Mouse (Mus musculus): ENCODE data around the gene Ptprcap. TPM values are rescaled to one million over a fixed set of nuclear protein-coding genes. Genes with fewer than 3 reads are reported as not detected.

Ptprcap gene
- polyA plus RNA-seq, 1 experiment from 2014 or later: 0.63 TPM

DNA sequence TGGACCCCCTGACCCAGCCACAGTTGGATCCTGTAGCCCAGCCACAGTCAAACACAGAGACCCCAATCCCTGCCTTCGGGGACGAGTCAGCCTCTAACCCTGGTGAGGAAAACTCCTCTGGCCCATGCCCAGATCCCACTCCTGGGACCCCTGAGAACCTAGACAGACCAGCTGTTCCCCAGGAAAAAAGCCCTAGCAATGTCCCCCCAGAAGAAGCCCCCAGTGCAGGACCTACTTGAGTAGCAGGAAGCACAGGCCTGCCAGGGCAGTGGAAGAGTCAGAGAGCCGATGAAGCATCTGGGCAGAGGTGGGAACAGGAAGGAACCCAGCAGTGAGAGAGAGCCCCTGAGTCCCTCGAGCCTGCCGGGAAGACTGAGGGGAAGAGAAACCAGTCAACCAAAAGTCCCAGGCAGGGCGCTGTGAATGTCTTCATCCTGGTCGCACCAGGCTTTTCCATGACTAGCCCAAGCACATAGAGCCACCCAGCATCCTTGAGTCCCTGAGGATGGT, 9.6 kb upstream of the Ptprcap start, which contains the start of gene Cabp4:
Gene Cabp4 (minus strand): TSS at position 275 of the 510 bp plus-strand sequence.
- H3K9ac ChIP-seq (ENCODE audit: low read depth, low read length): no peak within 1 kb of the TSS
- H3K4me1 ChIP-seq (ENCODE audit: control insufficient read depth, insufficient read depth, low read depth, low read length): peaks cover 6% of the 10 kb centered on the region
- H3K4me2 ChIP-seq (ENCODE audit: low read length): no peak within 1 kb of the TSS
- H3K4me3 ChIP-seq (ENCODE audit: low read length): no peak within 1 kb of the TSS
- no peak within 1 kb of the TSS for H3K27ac ChIP-seq (ENCODE audit: low read depth, low read length)
- no peaks in the 10 kb centered on the region for H3K9me3 ChIP-seq (ENCODE audit: control insufficient read depth, low read length)
- WGBS: 82% methylated on average over 7 of the region's 7 CpGs
- H3K27me3 ChIP-seq (replicated peaks; ENCODE audit: control insufficient read depth, insufficient read depth, low read length): no peaks in the 10 kb centered on the region
- no peak for ATAC-seq
- no peaks in the 10 kb centered on the region for H3K36me3 ChIP-seq (ENCODE audit: control insufficient read depth, insufficient read depth, low read length)

DNA sequence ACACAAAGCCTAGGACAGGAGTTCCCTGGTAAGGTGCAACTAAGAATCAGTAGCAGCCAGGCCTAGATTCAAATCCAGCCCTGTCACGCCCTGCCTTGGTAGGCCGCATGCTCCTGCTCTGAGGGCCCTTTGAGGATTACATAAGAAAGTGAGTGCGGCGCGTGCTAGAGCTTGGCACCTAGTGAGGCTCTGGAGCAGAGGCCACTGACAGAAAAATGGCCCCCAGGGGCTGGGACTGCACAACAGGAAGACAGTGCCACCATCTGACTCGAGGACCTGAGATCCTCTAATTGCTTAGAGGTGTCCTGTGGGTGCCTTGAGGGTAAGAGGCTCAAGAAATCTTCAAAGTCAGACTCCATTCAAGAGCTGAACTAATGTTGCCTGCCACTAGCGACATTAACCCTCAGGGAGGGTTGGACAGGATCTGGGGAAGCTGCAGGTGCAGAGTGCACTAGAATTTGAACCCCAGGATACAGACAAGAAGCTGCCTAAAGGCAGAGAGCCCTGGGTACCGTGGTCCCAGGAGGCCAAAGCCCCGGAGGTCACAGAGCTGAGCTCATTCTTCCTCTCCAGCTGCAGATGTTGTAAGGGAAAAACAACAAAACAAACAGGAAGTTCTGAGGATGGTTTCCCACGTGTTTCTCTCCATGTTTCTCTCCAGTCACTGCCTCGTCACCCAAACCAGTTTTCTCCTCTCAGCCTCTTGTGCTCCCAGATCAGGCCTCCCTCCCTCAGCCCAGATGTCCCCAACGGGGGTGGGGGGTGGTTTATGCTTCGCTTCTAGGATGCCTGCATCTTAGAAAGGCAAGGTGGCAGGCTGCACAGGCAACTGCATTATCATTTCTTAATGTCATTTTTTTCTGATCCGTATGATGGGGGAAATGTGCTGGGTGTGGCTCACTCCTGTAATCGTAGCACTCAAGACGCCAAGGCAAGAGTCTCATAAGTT, 8.6 kb upstream of the Ptprcap start:
- Histone ChIP-seq H3K27ac (ENCODE audit: low read depth, low read length) (no peak overlapping the region), H3K9ac (ENCODE audit: low read depth, low read length) (no peak overlapping the region), H3K9me3 (ENCODE audit: control insufficient read depth, low read length) (no peaks in the 10 kb centered on the region), H3K27me3 (replicated peaks; ENCODE audit: control insufficient read depth, insufficient read depth, low read length) (no peaks in the 10 kb centered on the region), H3K4me3 (ENCODE audit: low read length) (no peak overlapping the region), H3K36me3 (ENCODE audit: control insufficient read depth, insufficient read depth, low read length) (no peaks in the 10 kb centered on the region), H3K4me2 (ENCODE audit: low read length) (no peak overlapping the region), H3K4me1 (ENCODE audit: control insufficient read depth, insufficient read depth, low read depth, low read length) (peaks cover 14% of the 10 kb centered on the region)
- no peak for ATAC-seq
- WGBS: 83% methylated on average over 16 of the region's 16 CpGs

DNA sequence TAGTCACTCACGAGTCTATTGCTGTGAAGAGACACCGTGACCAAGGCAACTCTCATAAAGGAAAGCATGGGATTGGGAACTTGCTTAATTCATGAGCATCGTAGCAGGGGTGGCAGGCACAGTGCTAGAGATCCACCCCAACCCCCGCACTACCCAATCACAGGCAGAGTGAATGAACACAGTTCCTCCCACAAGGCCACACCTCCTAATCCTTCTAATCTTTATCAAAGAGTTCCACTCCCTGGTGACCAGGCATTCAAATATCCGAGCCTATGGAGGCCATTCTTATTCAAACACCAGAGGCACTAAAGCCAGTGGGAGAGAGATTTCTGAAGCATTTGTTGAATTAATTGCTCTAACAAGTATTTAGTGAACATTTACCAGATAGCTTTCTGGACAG, 7.5 kb upstream of the Ptprcap start:
- Histone ChIP-seq H3K4me2 (ENCODE audit: low read length) (no peak overlapping the region), H3K9ac (ENCODE audit: low read depth, low read length) (no peak overlapping the region), H3K27ac (ENCODE audit: low read depth, low read length) (no peak overlapping the region), H3K9me3 (ENCODE audit: control insufficient read depth, low read length) (no peaks in the 10 kb centered on the region), H3K36me3 (ENCODE audit: control insufficient read depth, insufficient read depth, low read length) (peaks cover 5% of the 10 kb centered on the region), H3K4me1 (ENCODE audit: control insufficient read depth, insufficient read depth, low read depth, low read length) (peaks cover 20% of the 10 kb centered on the region), H3K4me3 (ENCODE audit: low read length) (no peak overlapping the region), H3K27me3 (replicated peaks; ENCODE audit: control insufficient read depth, insufficient read depth, low read length) (no peaks in the 10 kb centered on the region)
- 87% methylated on average over 5 of the region's 5 CpGs for WGBS
- ATAC-seq: no peak

- no peak overlapping the region for H3K9ac ChIP-seq (ENCODE audit: low read depth, low read length)
- H3K27ac ChIP-seq (ENCODE audit: low read depth, low read length): no peak overlapping the region
- no peak overlapping the region for H3K4me3 ChIP-seq (ENCODE audit: low read length)
- H3K4me2 ChIP-seq (ENCODE audit: low read length): no peak overlapping the region
- 62% methylated on average over 12 of the region's 12 CpGs for WGBS
- H3K4me1 ChIP-seq (ENCODE audit: control insufficient read depth, insufficient read depth, low read depth, low read length): peaks cover 20% of the 10 kb centered on the region
- H3K36me3 ChIP-seq (ENCODE audit: control insufficient read depth, insufficient read depth, low read length): peaks cover 5% of the 10 kb centered on the region
- no peaks in the 10 kb centered on the region for H3K9me3 ChIP-seq (ENCODE audit: control insufficient read depth, low read length)
- H3K27me3 ChIP-seq (replicated peaks; ENCODE audit: control insufficient read depth, insufficient read depth, low read length): no peaks in the 10 kb centered on the region
- no peak for ATAC-seq
Measured at GRCm38 (mm10) chr19:4146366-4147021, 6.9 kb upstream of the Ptprcap start.

GRCm38 (mm10) chr19:4147022-4147405, 6.4 kb upstream of the Ptprcap start:
- Histone ChIP-seq H3K36me3 (ENCODE audit: control insufficient read depth, insufficient read depth, low read length) (peaks cover 5% of the 10 kb centered on the region), H3K9ac (ENCODE audit: low read depth, low read length) (no peak overlapping the region), H3K27ac (ENCODE audit: low read depth, low read length) (no peak overlapping the region), H3K4me1 (ENCODE audit: control insufficient read depth, insufficient read depth, low read depth, low read length) (peaks cover 20% of the 10 kb centered on the region), H3K4me3 (ENCODE audit: low read length) (no peak overlapping the region), H3K27me3 (replicated peaks; ENCODE audit: control insufficient read depth, insufficient read depth, low read length) (no peaks in the 10 kb centered on the region), H3K9me3 (ENCODE audit: control insufficient read depth, low read length) (no peaks in the 10 kb centered on the region), H3K4me2 (ENCODE audit: low read length) (no peak overlapping the region)
- no peak for ATAC-seq
- WGBS: 36% methylated on average over 3 of the region's 3 CpGs

- Histone ChIP-seq H3K27ac (ENCODE audit: low read depth, low read length) (peak overlapping the region; percentile 79; the same call in 1 of the 2 replicates), H3K27me3 (replicated peaks; ENCODE audit: control insufficient read depth, insufficient read depth, low read length) (no peaks in the 10 kb centered on the region), H3K9me3 (ENCODE audit: control insufficient read depth, low read length) (no peaks in the 10 kb centered on the region), H3K36me3 (ENCODE audit: control insufficient read depth, insufficient read depth, low read length) (peaks cover 9% of the 10 kb centered on the region), H3K4me3 (ENCODE audit: low read length) (peak overlapping the region; percentile 90), H3K4me2 (ENCODE audit: low read length) (peak overlapping the region; percentile 76), H3K4me1 (ENCODE audit: control insufficient read depth, insufficient read depth, low read depth, low read length) (peaks cover 20% of the 10 kb centered on the region), H3K9ac (ENCODE audit: low read depth, low read length) (peak overlapping the region; percentile 94)
- WGBS: 37% methylated on average over 9 of the region's 9 CpGs
- ATAC-seq: peak; percentile 18
Measured at GRCm38 (mm10) chr19:4147782-4148490, 5.5 kb upstream of the Ptprcap start.

DNA sequence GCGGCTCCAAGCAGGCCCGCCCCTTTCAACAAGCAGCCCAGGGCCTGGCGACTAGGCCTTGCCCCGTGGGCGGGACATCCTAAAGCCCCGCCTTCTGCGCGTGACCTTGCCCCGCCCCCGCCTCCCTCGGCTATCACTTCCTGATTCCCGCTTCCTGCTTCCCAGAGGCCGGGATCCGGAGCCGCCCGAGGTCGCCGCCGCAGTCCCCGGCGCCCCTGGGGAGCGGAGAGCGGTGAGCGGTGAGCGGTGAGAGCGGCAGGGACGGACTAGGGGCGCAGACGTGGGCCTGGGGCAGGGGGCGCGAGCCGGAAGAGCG, 5.0 kb upstream of the Ptprcap start, which contains the start of gene Coro1b:
Gene Coro1b (plus strand): TSS at position 129 of the 316 bp plus-strand sequence.
- 0% methylated on average over 28 of the region's 33 CpGs for WGBS
- Histone ChIP-seq H3K27me3 (replicated peaks; ENCODE audit: control insufficient read depth, insufficient read depth, low read length) (no peaks in the 10 kb centered on the region), H3K9me3 (ENCODE audit: control insufficient read depth, low read length) (no peaks in the 10 kb centered on the region), H3K4me3 (ENCODE audit: low read length) (peak within 1 kb of the TSS; percentile 90), H3K4me1 (ENCODE audit: control insufficient read depth, insufficient read depth, low read depth, low read length) (peaks cover 20% of the 10 kb centered on the region), H3K9ac (ENCODE audit: low read depth, low read length) (peak within 1 kb of the TSS; percentile 94), H3K4me2 (ENCODE audit: low read length) (peak within 1 kb of the TSS; percentile 76), H3K36me3 (ENCODE audit: control insufficient read depth, insufficient read depth, low read length) (peaks cover 9% of the 10 kb centered on the region), H3K27ac (ENCODE audit: low read depth, low read length) (peak within 1 kb of the TSS; percentile 79)
- ATAC-seq: peak; percentile 93

DNA sequence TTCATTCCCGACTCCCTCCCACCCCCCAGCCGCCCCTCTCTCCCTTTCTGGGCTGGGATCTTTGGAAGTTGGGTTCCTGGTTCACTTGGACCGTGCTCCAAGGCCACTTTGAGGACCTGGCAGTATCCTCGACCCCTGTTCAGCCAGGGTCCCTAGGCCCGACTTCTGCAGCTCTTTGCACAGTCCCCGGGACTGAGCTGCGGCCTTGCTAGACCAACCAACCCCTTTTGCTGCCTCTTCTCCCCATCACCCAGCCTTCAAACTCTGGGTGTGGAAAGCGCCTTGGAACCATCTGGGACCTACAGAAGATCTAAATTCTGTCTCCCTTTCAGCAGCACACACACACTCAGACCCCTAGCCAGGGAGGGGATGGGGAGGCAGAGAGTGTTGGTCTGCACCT, 4.6 kb upstream of the Ptprcap start:
- Histone ChIP-seq H3K9ac (ENCODE audit: low read depth, low read length) (peak overlapping the region; percentile 94), H3K4me1 (ENCODE audit: control insufficient read depth, insufficient read depth, low read depth, low read length) (peaks cover 20% of the 10 kb centered on the region), H3K4me2 (ENCODE audit: low read length) (peak overlapping the region; percentile 76), H3K27ac (ENCODE audit: low read depth, low read length) (peak overlapping the region; percentile 79), H3K4me3 (ENCODE audit: low read length) (peak overlapping the region; percentile 90), H3K36me3 (ENCODE audit: control insufficient read depth, insufficient read depth, low read length) (peaks cover 9% of the 10 kb centered on the region), H3K27me3 (replicated peaks; ENCODE audit: control insufficient read depth, insufficient read depth, low read length) (no peaks in the 10 kb centered on the region), H3K9me3 (ENCODE audit: control insufficient read depth, low read length) (no peaks in the 10 kb centered on the region)
- ATAC-seq: peak; percentile 14; the same call in 1 of the 2 replicates
- 3% methylated on average over 7 of the region's 8 CpGs for WGBS
